Mouse (Mus musculus): ENCODE results near the gene Man2a2. TPM values are rescaled to one million over a fixed set of nuclear protein-coding genes. Genes with fewer than 3 reads are reported as not detected.

Gene Man2a2
- total and polyA plus RNA-seq, 3 experiments = 12.5 to 46.3 (median 44.3) TPM

DNA sequence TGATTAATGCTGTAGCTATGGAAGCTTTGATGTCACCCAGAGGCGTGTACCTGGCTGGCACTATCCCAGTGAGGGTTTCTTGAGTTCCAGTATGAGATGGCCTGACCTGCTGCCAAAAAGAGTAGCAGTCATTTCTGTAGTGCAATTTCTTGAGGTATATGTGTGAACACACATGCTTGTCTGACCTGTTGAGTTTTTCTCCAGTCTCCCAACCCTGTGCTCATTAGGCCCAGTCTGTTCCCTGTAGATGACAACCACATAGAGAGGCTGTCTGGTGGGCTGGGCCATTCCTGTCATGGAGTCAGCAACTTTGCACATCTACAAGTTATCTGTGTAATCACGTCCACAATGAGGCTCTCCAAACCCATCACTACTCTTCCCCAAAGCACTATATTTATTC lies 55.4 kb downstream of the Man2a2 start:
- TF ChIP-seq ZMIZ1 (IDR thresholded peaks at IDR 0.05; ENCODE audit: low read depth, low read length) (peak; percentile 33), UBTF (IDR thresholded peaks at IDR 0.05; ENCODE audit: low read depth, low read length) (no peak), POLR2AphosphoS2 (IDR thresholded peaks at IDR 0.05; ENCODE audit: low read depth, low read length) (0 out of 2 replicates have a peak, but pooled peaks have one; percentile 51)
- dilution Hi-C loops (cut with MboI; ENCODE audit: extremely low pct_ligation_motif_present, extremely low pct_unique_long_range_greater_than_20kb, low sequenced_read_pairs) = no loop called here
- no peaks in the 10 kb centered on the region for H3K9me3 ChIP-seq (replicated peaks; ENCODE audit: low read length)
- no peak overlapping the region for H3K9ac ChIP-seq (ENCODE audit: insufficient read depth, low read depth)
- no peak for DNase-seq (ENCODE audit: extremely low read depth)
- H3K27me3 ChIP-seq (replicated peaks) = no peaks in the 10 kb centered on the region
- no peak overlapping the region for H3K4me3 ChIP-seq (replicated peaks in 1 of 3; ENCODE audit: low read depth in 2 of 3, low read length in 2 of 3, poor library complexity in 1 of 3)
- H3K36me3 ChIP-seq (replicated peaks in 1 of 2; ENCODE audit: control insufficient read depth in 1 of 2, insufficient read depth in 1 of 2, low read length in 1 of 2) = peaks cover 75 to 91% of the 10 kb centered on the region in 2 experiments
- in situ Hi-C loops (cut with MboI; ENCODE audit: low pct_ligation_motif_present, low pct_unique_long_range_greater_than_20kb, low sequenced_read_pairs) = no loop called here
- no peaks in the 10 kb centered on the region for H3K4me1 ChIP-seq (ENCODE audit: control insufficient read depth in 1 of 2, insufficient read depth in 2 of 2)
- no peak overlapping the region for H3K4me2 ChIP-seq (ENCODE audit: insufficient read depth, low read depth, poor library complexity, severe bottlenecking)
- H3K27ac ChIP-seq (ENCODE audit: insufficient read depth, low read depth) = no peak overlapping the region
- peaks cover 1% of the 10 kb centered on the region for H3K79me2 ChIP-seq (replicated peaks; ENCODE audit: control insufficient read depth, extremely low read depth, insufficient read depth, poor library complexity, severe bottlenecking)

- no peak overlapping the region for H3K4me3 ChIP-seq (replicated peaks in 1 of 3; ENCODE audit: low read depth in 2 of 3, low read length in 2 of 3, poor library complexity in 1 of 3)
- no peak overlapping the region for H3K27ac ChIP-seq (ENCODE audit: insufficient read depth, low read depth)
- H3K27me3 ChIP-seq (replicated peaks) = no peaks in the 10 kb centered on the region
- no peak overlapping the region for H3K4me2 ChIP-seq (ENCODE audit: insufficient read depth, low read depth, poor library complexity, severe bottlenecking)
- no peaks in the 10 kb centered on the region for H3K4me1 ChIP-seq (ENCODE audit: control insufficient read depth in 1 of 2, insufficient read depth in 2 of 2)
- DNase-seq (ENCODE audit: extremely low read depth) = no peak
- dilution Hi-C loops (cut with MboI; ENCODE audit: extremely low pct_ligation_motif_present, extremely low pct_unique_long_range_greater_than_20kb, low sequenced_read_pairs) = no loop called here
- H3K79me2 ChIP-seq (replicated peaks; ENCODE audit: control insufficient read depth, extremely low read depth, insufficient read depth, poor library complexity, severe bottlenecking) = no peaks in the 10 kb centered on the region
- H3K9ac ChIP-seq (ENCODE audit: insufficient read depth, low read depth) = no peak overlapping the region
- peaks cover 85 to 94% of the 10 kb centered on the region in 2 experiments for H3K36me3 ChIP-seq (replicated peaks in 1 of 2; ENCODE audit: control insufficient read depth in 1 of 2, insufficient read depth in 1 of 2, low read length in 1 of 2)
- no peak for TF ChIP-seq ZC3H11A (IDR thresholded peaks at IDR 0.05; ENCODE audit: low read depth, low read length)
- TF ChIP-seq UBTF (IDR thresholded peaks at IDR 0.05; ENCODE audit: low read depth, low read length) = no peak
- no peak for TF ChIP-seq PAX5 (IDR thresholded peaks at IDR 0.05; ENCODE audit: low read length)
- TF ChIP-seq NELFE (IDR thresholded peaks at IDR 0.05; ENCODE audit: low read depth, low read length) = no peak
- no peak for TF ChIP-seq MAX (IDR thresholded peaks at IDR 0.05; ENCODE audit: low read length)
- H3K9me3 ChIP-seq (replicated peaks; ENCODE audit: low read length) = no peaks in the 10 kb centered on the region
- in situ Hi-C loops (cut with MboI; ENCODE audit: low pct_ligation_motif_present, low pct_unique_long_range_greater_than_20kb, low sequenced_read_pairs) = no loop called here
Measured at GRCm38 (mm10) chr7:80310771-80311170, 60.4 kb downstream of the Man2a2 start.

DNA sequence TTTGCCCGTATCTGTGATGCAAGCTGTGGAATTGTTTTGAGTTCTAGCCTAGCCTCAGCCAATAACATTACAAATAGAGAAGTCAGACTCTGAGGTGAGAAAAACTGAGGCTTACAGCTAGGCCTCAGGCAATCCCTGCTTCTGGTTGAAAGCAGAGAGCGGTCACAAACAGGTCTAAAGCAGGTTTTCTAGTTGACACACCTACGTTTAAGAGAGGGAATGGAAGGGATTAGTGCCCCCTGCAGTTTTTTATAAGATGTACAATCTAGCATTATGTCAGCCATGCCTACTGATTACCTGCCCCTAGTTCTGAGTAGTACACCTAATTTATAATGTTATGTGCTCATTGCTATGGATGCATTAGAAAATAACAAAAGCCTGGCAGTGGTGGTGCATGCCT lies 63.4 kb downstream of the Man2a2 start:
- Histone ChIP-seq H3K4me1 (ENCODE audit: control insufficient read depth in 1 of 2, insufficient read depth in 2 of 2) (no peaks in the 10 kb centered on the region), H3K4me2 (ENCODE audit: insufficient read depth, low read depth, poor library complexity, severe bottlenecking) (no peak overlapping the region), H3K27me3 (replicated peaks) (no peaks in the 10 kb centered on the region), H3K9ac (ENCODE audit: insufficient read depth, low read depth) (no peak overlapping the region), H3K9me3 (replicated peaks; ENCODE audit: low read length) (no peaks in the 10 kb centered on the region), H3K27ac (ENCODE audit: insufficient read depth, low read depth) (no peak overlapping the region), H3K79me2 (replicated peaks; ENCODE audit: control insufficient read depth, extremely low read depth, insufficient read depth, poor library complexity, severe bottlenecking) (peaks cover 7% of the 10 kb centered on the region; the same call in 1 of the 2 replicates), H3K36me3 (replicated peaks in 1 of 2; ENCODE audit: control insufficient read depth in 1 of 2, insufficient read depth in 1 of 2, low read length in 1 of 2) (peaks cover 84 to 96% of the 10 kb centered on the region in 2 experiments), H3K4me3 (replicated peaks in 1 of 3; ENCODE audit: low read depth in 2 of 3, low read length in 2 of 3, poor library complexity in 1 of 3) (no peak overlapping the region)
- in situ Hi-C loops (cut with MboI; ENCODE audit: low pct_ligation_motif_present, low pct_unique_long_range_greater_than_20kb, low sequenced_read_pairs) (no loop called here), dilution Hi-C loops (cut with MboI; ENCODE audit: extremely low pct_ligation_motif_present, extremely low pct_unique_long_range_greater_than_20kb, low sequenced_read_pairs) (no loop called here)
- no peak for DNase-seq (ENCODE audit: extremely low read depth)
- TF ChIP-seq POLR2AphosphoS2 (IDR thresholded peaks at IDR 0.05; ENCODE audit: low read depth, low read length) (no peak), MXI1 (IDR thresholded peaks at IDR 0.05; ENCODE audit: low read depth, low read length) (no peak), USF1 (IDR thresholded peaks at IDR 0.05; ENCODE audit: low read depth, low read length) (no peak), POLR2A (IDR thresholded peaks at IDR 0.05; ENCODE audit: low read depth, low read length) (no peak), UBTF (IDR thresholded peaks at IDR 0.05; ENCODE audit: low read depth, low read length) (no peak), NELFE (IDR thresholded peaks at IDR 0.05; ENCODE audit: low read depth, low read length) (no peak), CTCF (conservative IDR thresholded peaks at IDR 0.05 in 1 of 2, IDR thresholded peaks at IDR 0.05 in 1 of 2; ENCODE audit: low read depth in 2 of 2, low read length in 2 of 2) (peak in 1 of 2 experiments; percentile 7; a peak in 1 of 4 replicates), GABPA (IDR thresholded peaks at IDR 0.05; ENCODE audit: insufficient replicate concordance, low read depth, low read length) (no peak)
